Mouse (Mus musculus): ENCODE measurements around the gene Pgap1.

Gene Pgap1

GRCm38 (mm10) chr1:54523717-54524116 lies 33.8 kb downstream of the Pgap1 start:
- peak in 1 of 2 experiments; percentile 85 for DNase-seq (ENCODE audit: inconsistent age in 2 of 2, low spot score in 1 of 2)

DNA sequence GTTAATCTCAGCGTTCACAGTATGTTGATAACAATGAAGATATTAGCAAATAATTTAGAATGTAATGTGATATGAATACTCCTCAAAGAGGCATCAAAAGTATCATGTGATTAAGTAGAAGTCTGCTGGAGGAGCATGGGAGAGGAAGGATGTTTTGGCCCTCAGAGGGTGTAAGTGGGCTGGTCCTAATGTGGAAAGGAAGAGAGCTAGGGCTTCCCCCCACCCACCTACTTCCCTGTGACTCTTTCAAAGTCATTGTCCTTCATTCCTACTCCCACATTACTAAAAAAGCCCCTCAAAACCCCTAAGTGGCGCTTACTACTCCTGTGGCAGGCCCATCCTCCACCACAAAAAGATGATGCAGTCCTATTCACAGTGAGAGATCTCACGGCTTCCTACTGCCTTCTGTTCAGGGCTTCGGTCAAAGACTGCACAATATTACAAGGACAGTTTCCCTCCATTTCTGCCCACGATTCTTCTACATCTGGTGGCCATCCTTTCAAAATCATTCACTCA lies 37.4 kb downstream of the Pgap1 start:
- DNase-seq (ENCODE audit: inconsistent age in 2 of 2, low spot score in 1 of 2), result no peak

GRCm38 (mm10) chr1:54513836-54514235 lies 43.6 kb downstream of the Pgap1 start:
- no peak for DNase-seq (ENCODE audit: inconsistent age in 2 of 2, low spot score in 1 of 2)

DNA sequence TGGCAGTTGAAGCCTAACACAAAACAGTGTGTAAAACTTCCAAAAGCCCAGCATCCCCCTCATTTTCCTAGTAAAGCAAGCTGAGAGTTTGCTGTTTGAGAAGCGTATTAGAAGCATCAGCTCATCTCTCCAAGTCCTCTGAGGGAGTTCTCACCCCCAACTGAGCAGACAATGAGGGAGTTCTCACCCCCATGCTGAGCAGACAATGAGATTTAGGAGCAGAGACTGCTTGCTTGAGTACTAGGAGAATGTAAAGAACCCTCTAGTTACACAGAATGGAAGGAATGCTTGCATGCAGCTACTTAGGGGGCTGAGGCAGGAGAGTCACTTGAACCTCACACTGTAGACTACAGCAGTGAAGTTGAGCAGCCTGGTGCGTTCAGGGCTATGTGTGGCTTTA lies 59.0 kb downstream of the Pgap1 start:
- DNase-seq (ENCODE audit: inconsistent age in 2 of 2, low spot score in 1 of 2), result no peak

- DNase-seq (ENCODE audit: inconsistent age in 2 of 2, low spot score in 1 of 2), result no peak
Observed at GRCm38 (mm10) chr1:54496254-54496653, 61.2 kb downstream of the Pgap1 start.

- DNase-seq (ENCODE audit: inconsistent age in 2 of 2, low spot score in 1 of 2), result no peak
Observed at GRCm38 (mm10) chr1:54493496-54493895, 64.0 kb downstream of the Pgap1 start.

DNA sequence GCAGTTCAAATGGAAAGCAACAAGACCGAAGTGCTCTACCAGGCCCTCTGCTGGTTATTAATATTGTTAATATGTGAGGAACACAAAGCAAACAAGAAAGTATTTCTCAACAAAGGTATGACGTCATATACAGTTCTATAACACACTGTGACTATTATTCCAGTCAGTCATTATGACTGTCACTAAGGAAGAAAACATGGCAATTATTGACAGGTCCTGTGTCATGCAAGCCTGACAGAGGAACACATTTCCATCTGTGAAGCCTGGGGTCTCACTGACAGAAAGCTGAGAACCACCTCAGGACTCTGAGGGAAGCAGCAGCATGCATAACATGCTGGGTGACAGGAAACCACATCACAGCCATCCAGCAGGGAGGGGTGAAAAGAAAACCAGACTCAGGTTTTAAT lies 65.0 kb downstream of the Pgap1 start:
- DNase-seq (ENCODE audit: inconsistent age in 2 of 2, low spot score in 1 of 2), result no peak

DNA sequence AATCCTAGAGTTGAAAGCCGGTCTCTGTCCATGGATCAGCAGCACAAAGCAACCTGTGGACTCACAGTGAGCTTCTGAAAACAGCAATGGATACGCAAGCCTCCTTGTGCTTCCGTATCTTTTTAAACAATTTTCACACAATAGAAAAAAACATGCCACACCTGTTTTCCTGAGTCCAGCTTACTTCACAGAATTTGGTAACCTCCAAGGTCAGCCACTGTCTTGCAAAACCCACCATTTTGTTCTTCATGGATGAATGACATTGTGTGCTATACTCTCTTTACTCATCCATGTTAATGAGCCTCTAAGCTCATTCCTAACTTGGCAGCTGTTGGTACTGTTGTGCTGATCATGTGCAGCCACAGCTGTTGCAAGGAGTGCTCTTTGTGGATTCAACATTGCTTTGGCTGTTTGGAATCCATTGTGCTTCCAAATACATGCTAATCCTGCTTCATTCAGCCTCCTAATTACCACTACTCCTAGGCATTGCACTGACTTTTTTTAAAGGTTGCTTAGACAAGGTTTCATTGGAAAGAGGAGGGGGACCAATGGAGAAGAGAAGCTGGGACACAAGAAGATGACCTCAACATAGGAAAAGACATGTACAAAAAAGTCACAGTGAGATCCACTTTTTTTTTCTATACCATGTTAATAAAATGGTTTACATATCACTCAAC lies 72.6 kb downstream of the Pgap1 start:
- no peak for DNase-seq (ENCODE audit: inconsistent age in 2 of 2, low spot score in 1 of 2)

- no peak for DNase-seq (ENCODE audit: inconsistent age in 2 of 2, low spot score in 1 of 2)
Observed at GRCm38 (mm10) chr1:54480491-54480890, 77.0 kb downstream of the Pgap1 start.

DNA sequence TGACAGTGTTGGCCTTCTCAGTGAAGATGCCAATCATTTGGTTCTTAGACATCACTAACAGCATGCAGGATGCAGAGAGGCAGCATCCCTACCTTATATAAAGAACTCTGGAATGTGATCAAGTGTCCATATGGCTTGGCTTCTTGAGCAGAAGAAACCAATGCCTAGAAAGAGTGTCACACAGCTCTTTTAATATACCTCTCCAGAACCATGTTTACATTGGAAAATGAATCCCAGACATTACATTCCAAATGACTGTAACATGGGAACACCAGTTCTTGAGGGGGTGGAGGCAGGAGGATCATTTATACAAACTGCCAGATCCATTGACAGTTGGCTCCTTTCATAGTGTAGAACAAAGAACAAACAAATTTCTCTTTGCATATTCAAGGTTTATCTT lies 88.8 kb downstream of the Pgap1 start:
- DNase-seq (ENCODE audit: inconsistent age in 2 of 2, low spot score in 1 of 2), result no peak

DNA sequence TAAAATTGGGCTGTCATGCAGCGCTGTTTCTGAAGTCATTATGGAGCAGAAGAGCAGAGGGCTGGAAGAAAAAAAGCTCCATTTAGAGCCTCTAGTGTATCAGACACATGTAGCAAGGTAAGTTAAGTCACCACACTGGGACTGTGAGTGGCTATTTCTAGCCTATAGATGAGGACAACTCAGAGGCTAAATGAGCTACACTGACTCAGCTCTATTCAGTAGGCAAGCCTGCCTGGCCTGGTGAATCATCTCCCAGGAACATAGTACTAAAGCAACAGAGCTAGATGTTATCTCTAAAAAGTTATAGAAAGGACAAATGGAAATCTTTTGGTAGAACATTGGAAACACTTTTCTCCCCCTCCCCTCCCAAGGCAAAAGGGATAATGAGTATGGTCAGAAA lies 90.1 kb downstream of the Pgap1 start:
- no peak for DNase-seq (ENCODE audit: inconsistent age in 2 of 2, low spot score in 1 of 2)

DNA sequence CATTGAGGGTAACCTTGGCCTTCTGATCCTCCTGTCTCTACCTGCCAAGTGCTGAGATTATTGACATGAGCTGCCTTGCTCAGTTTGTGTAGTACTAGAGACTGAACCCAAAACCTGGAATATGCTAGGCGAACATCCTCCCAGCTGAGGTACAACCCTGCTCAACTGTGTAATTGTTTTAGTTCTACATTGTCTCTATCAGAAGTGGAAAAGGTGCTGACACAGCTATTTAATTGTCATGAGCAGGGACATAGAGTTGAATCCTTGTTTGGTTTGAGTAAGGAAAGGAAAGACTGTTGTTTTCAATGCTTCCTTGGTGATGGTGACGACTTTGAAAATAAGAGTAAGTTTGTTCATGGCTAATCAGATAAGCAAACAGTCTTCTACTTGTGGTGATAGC lies 105.4 kb downstream of the Pgap1 start:
- no peak for DNase-seq (ENCODE audit: inconsistent age in 2 of 2, low spot score in 1 of 2)

DNA sequence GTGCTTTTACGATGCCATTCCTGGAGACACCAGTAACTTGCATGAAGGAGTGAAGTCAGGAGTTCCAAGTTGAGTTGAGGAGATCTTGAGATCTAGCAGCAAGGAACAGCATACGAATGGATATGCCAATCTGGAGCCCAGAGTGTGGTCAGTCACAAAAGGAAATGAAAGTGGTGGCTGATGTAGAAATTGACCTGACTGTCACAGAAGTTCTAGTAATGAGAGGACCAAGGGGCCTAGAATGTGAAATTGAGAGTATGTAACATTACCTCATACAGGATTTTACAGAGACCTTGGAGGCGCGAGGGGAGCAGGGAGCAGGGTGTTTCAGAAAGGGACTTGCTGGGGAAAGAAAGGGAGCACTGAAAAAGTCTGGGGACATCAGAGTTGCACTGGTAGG lies 108.7 kb downstream of the Pgap1 start:
- DNase-seq (ENCODE audit: inconsistent age in 2 of 2, low spot score in 1 of 2), result no peak

GRCm38 (mm10) chr1:54443641-54444040 lies 113.8 kb downstream of the Pgap1 start:
- no peak for DNase-seq (ENCODE audit: inconsistent age in 2 of 2, low spot score in 1 of 2)

DNA sequence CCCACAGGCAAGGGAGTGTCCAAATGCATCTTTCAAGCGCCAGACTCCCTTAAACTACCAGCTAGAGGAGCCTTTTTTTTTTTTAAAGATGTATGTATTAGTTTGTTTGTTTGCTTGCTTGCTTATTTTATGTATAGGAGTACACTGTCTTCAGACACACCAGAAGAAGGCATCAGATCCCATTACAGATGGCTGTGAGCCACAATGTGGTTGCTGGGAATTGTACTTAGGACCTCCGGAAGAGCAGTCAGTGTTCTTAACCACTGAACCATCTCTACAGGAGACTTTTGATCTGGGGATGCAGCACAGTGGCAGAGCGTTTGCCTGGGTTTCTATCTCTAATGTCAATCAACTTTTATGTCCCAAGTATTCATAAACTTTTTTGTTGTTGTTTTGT lies 118.4 kb downstream of the Pgap1 start:
- no peak for DNase-seq (ENCODE audit: inconsistent age in 2 of 2, low spot score in 1 of 2)

DNA sequence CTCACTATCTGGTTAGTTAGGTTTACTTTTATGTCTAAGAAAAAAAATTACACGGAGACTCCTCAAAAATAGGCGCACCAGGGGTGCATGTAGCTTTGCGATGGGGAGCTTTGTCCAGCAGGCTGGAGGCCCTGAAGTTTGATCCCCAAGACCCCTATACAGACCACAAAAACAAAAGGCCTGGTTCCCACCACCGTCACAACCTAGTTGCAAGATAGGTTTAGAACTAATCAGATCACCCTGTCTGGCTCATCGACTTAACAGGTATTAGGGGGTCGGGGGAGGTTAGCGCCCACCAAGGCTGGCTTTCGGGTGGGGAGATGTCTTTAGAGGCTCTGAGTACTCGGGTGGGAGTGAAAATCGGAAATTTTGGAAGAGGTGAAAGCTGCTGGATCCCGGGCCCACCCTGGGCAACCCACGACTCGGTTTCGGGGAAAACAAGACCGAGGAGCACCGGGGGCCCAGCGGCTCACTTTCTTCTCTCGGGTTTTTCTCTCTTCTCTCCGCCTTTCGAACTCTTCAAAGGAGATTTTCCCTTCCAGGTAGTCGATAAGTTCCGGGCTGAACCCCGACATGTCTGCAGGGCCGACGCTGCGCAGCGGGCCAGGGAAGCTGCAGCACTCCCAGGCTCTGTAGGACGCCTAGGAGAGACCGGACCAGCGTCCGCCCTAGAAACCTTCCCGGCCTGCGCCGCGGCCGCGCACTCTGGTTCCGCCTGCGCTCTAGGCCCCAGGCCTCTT lies 119.0 kb downstream of the Pgap1 start, which contains the start of gene Gtf3c3:
Gtf3c3 (minus strand) TSS at position 632 of the 740 bp plus-strand sequence.
- DNase-seq (ENCODE audit: inconsistent age in 2 of 2, low spot score in 1 of 2), result peak; percentile 76 to 92
